8 mouse cellular contexts compared by ENCODE assay signal in genomic region chr2:145167051-145167663, GRCm38 (mm10). TPM values are rescaled to one million over a fixed set of nuclear protein-coding genes. Genes with fewer than 3 reads are reported as not detected.
DNase-seq lines count a peak whose midpoint lies in the region; ATAC-seq lines count a peak whose summit lies in the region.

No protein-coding gene starts in this region.

- DNase-seq in 3134 (ENCODE audit: extremely low read depth, insufficient read length, low spot score) (peak; percentile 90), liver (peak; percentile 69)
- peak; percentile 81 for DNase-seq in brain, adult 2 months (ENCODE audit: low read depth, low spot score)
- peak; percentile 65 for DNase-seq in forebrain, embryonic 10.5 days (ENCODE audit: extremely low spot score, low spot score)

- 0% methylated on average over 21 of the region's 38 CpGs for WGBS in forebrain, embryonic 10.5 days
- WGBS in heart, embryonic 13.5 days: 0% methylated on average over 33 of the region's 38 CpGs
- under 1% methylated on average over 32 of the region's 38 CpGs for WGBS in kidney, embryonic 15.5 days
- under 1% methylated on average over 38 of the region's 38 CpGs for WGBS in midbrain, embryonic 16.5 days
- WGBS in stomach, embryonic 16.5 days: under 1% methylated on average over 38 of the region's 38 CpGs

- H3K36me3 ChIP-seq in forebrain, embryonic 10.5 days (replicated peaks): no peaks in the 10 kb centered on the region
- H3K36me3 ChIP-seq in heart, embryonic 13.5 days: no peaks in the 10 kb centered on the region
- no peaks in the 10 kb centered on the region for H3K36me3 ChIP-seq in kidney, embryonic 15.5 days
- H3K36me3 ChIP-seq in midbrain, embryonic 16.5 days (ENCODE audit: control insufficient read depth, insufficient read depth, low read length): no peaks in the 10 kb centered on the region
- H3K36me3 ChIP-seq in stomach, embryonic 16.5 days (ENCODE audit: control insufficient read depth, insufficient read depth, low read length): no peaks in the 10 kb centered on the region

- no peak for ATAC-seq in heart, embryonic 13.5 days (ENCODE audit: extremely low read depth, insufficient number of reproducible peaks, low FRiP score, low TSS enrichment)
- peak; percentile 76 for ATAC-seq in kidney, embryonic 15.5 days (replicated peaks; ENCODE audit: low FRiP score)
- ATAC-seq in midbrain, embryonic 16.5 days: peak; percentile 77
- peak; percentile 67 for ATAC-seq in stomach, embryonic 16.5 days (ENCODE audit: insufficient read depth, low FRiP score)

- H3K27ac ChIP-seq in forebrain, embryonic 10.5 days: peak overlapping the region; percentile 94
- H3K27ac ChIP-seq in heart, embryonic 13.5 days (replicated peaks): peak overlapping the region; percentile 71
- H3K27ac ChIP-seq in kidney, embryonic 15.5 days: peak overlapping the region; percentile 78
- peak overlapping the region; percentile 96 for H3K27ac ChIP-seq in midbrain, embryonic 16.5 days (ENCODE audit: low read length)
- H3K27ac ChIP-seq in stomach, embryonic 16.5 days (ENCODE audit: low read length): peak overlapping the region; percentile 77

- H3K4me2 ChIP-seq in heart, embryonic 13.5 days: peak overlapping the region; percentile 88
- peak overlapping the region; percentile 95 for H3K4me2 ChIP-seq in kidney, embryonic 15.5 days
- peak overlapping the region; percentile 82 for H3K4me2 ChIP-seq in midbrain, embryonic 16.5 days (ENCODE audit: low read length)
- H3K4me2 ChIP-seq in stomach, embryonic 16.5 days (ENCODE audit: low read depth, low read length): peak overlapping the region; percentile 91

- peaks cover 20% of the 10 kb centered on the region for H3K4me1 ChIP-seq in forebrain, embryonic 10.5 days
- peaks cover 16% of the 10 kb centered on the region for H3K4me1 ChIP-seq in heart, embryonic 13.5 days
- peaks cover 14% of the 10 kb centered on the region for H3K4me1 ChIP-seq in kidney, embryonic 15.5 days
- H3K4me1 ChIP-seq in midbrain, embryonic 16.5 days (ENCODE audit: control insufficient read depth, insufficient read depth, low read length): peaks cover 21% of the 10 kb centered on the region
- peaks cover 3% of the 10 kb centered on the region; the same call in 1 of the 2 replicates for H3K4me1 ChIP-seq in stomach, embryonic 16.5 days (ENCODE audit: control insufficient read depth, insufficient read depth, low read length)

- H3K4me3 ChIP-seq in forebrain, embryonic 10.5 days: peak overlapping the region; percentile 81
- H3K4me3 ChIP-seq in heart, embryonic 13.5 days: peak overlapping the region; percentile 78
- peak overlapping the region; percentile 74 for H3K4me3 ChIP-seq in kidney, embryonic 15.5 days (replicated peaks)
- peak overlapping the region; percentile 67 for H3K4me3 ChIP-seq in midbrain, embryonic 16.5 days (ENCODE audit: low read depth, low read length)
- peak overlapping the region; percentile 70 for H3K4me3 ChIP-seq in stomach, embryonic 16.5 days (replicated peaks; ENCODE audit: low read length)

- H3K9me3 ChIP-seq in forebrain, embryonic 10.5 days: no peaks in the 10 kb centered on the region
- no peaks in the 10 kb centered on the region for H3K9me3 ChIP-seq in heart, embryonic 13.5 days
- H3K9me3 ChIP-seq in kidney, embryonic 15.5 days (replicated peaks): no peaks in the 10 kb centered on the region
- H3K9me3 ChIP-seq in midbrain, embryonic 16.5 days (replicated peaks; ENCODE audit: control insufficient read depth, low read length, poor library complexity, severe bottlenecking): no peaks in the 10 kb centered on the region
- no peaks in the 10 kb centered on the region for H3K9me3 ChIP-seq in stomach, embryonic 16.5 days (replicated peaks; ENCODE audit: control insufficient read depth, low read length)

- peaks cover 18% of the 10 kb centered on the region for H3K27me3 ChIP-seq in forebrain, embryonic 10.5 days (ENCODE audit: poor library complexity, severe bottlenecking)
- H3K27me3 ChIP-seq in heart, embryonic 13.5 days (replicated peaks): peaks cover 20% of the 10 kb centered on the region
- H3K27me3 ChIP-seq in kidney, embryonic 15.5 days: peaks cover 12% of the 10 kb centered on the region
- no peaks in the 10 kb centered on the region for H3K27me3 ChIP-seq in midbrain, embryonic 16.5 days (ENCODE audit: control insufficient read depth, insufficient read depth, low read depth, low read length)
- H3K27me3 ChIP-seq in stomach, embryonic 16.5 days (ENCODE audit: control insufficient read depth, insufficient read depth, low read length): no peaks in the 10 kb centered on the region

- peak overlapping the region; percentile 89 for H3K9ac ChIP-seq in heart, embryonic 13.5 days
- H3K9ac ChIP-seq in kidney, embryonic 15.5 days: peak overlapping the region; percentile 61
- H3K9ac ChIP-seq in midbrain, embryonic 16.5 days (ENCODE audit: low read depth, low read length): peak overlapping the region; percentile 84
- H3K9ac ChIP-seq in stomach, embryonic 16.5 days (ENCODE audit: low read length): peak overlapping the region; percentile 87

RNA-seq across cellular contexts. Expression of gene Slc24a3, which starts 0.4 kb away (rescaled TPM):
- 0.16 and 0.26 TPM in 2 replicates for polyA plus RNA-seq in forebrain, embryonic 10.5 days (2016; fragmentation: Nextera tagmentation; extraction: Ambion mirVana)
- 1.6 TPM in 2 replicates for polyA plus RNA-seq in heart, embryonic 13.5 days (2015; fragmentation: Nextera tagmentation; extraction: Ambion mirVana)
- 1.7 and 2.1 TPM in 2 replicates for polyA plus RNA-seq in kidney, embryonic 15.5 days (2015; fragmentation: Nextera tagmentation; extraction: Ambion mirVana)
- polyA plus RNA-seq in midbrain, embryonic 16.5 days (2015; fragmentation: Nextera tagmentation; extraction: Ambion mirVana): 17.4 and 18.7 TPM in 2 replicates
- polyA plus RNA-seq in stomach, embryonic 16.5 days (2015; fragmentation: Nextera tagmentation; extraction: Ambion mirVana): 3.2 and 3.4 TPM in 2 replicates
